Mouse (Mus musculus) bone marrow macrophage, adult 2 months (primary cell): ENCODE measurements at regions not wholly inside any gene's neighbourhood (a gene's known extent, or its start where the extent isn't known, plus 50 kb on each side); places are given as distances from the start of the nearest gene placed in this dataset.

Experiments used
- CTCF ChIP-seq: IDR thresholded peaks from 2 replicates; pipeline ENCODE4 v1.5.1; 2012; ENCODE audit warnings: low read depth, mild to moderate bottlenecking, low read length, moderate library complexity
- POLR2A ChIP-seq: IDR thresholded peaks from 2 replicates; pipeline ENCODE4 v1.6.1; 2012; ENCODE audit warnings: mild to moderate bottlenecking, low read depth, low read length, borderline replicate concordance

GRCm38 (mm10) chr11:22636761-22637557, 125.1 kb downstream of the Tmem17 start:
- TF ChIP-seq CTCF (no peak), POLR2A (no peak)
